Mouse (Mus musculus): Measurements from ENCODE around the gene Crxos.

The Crxos gene

DNA sequence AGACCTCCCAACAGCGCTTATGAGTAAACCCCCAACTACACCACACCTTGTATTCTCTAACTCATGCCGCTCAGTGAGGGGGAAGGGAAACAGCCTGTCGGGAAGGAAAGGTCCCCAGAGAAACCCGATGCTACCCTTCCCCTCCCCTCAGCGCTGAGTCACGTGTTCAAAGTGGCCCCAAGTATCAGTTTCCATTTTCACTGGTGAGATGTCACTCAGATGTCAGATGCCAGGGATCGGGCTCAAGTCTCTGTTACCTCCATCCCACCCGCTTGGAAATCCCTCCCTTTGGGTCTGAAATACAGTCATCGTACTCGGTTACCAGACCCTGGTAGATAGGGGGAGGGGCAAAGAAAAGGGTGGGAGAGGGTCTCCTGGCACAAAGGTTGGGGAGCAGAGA is 39.4 kb downstream of the Crxos start:
- CTCF ChIA-PET: no interaction called here

DNA sequence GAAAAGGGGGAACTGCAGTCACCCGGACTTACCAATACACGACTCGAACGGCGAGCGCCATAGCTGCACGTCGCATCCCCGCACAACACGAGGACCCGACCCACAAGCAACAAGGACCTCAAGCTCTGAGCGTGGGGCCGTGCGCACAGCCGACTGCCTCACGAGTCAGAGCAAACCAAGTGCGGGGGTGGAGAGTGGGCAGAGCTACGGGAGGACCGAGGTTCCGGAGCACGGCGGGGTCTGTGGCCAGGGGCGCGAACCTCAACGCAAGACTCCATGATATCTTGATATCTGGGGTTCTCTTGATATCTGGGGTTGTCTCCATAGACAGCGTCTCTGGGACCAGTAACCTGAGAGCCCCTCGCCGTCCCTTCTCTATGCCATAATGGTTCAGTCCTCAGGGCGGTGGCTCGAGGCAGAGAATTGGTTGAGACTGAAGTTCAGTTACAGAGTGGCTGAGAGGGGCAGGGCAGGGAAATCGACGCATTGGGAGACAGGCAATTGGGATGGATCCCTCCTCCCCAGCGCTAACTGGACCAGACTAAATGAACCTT is 39.9 kb downstream of the Crxos start, which contains the start of gene Selenow:
Selenow (minus strand) TSS at position 183 of the 554 bp plus-strand sequence.
- CTCF ChIA-PET: no interaction called here

DNA sequence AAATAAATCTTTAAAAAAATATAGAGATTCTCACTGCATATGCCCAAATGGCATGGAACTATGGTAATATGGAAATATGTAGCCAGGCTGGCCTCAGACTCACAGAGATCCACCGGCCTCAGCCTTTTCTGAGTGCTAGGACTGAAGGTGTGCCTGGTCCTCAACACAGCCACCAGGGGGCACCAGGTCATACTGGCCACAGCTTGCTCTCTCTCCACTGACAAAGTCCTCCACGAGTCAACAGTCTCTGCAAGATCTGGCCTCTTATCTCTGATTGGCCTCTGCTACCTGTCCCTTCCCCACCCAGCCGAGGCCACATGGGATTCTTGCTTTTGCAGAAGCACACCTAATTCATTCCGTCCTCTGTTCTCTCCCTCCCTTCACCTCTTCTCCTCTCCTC is 47.5 kb downstream of the Crxos start:
- CTCF ChIA-PET: interaction anchor here (0.5 to 0.7 kb wide), 2 partner anchors 34 to 108 kb away, joined by 3 to 7 read pairs; no protein-coding TSS in a partner anchor

DNA sequence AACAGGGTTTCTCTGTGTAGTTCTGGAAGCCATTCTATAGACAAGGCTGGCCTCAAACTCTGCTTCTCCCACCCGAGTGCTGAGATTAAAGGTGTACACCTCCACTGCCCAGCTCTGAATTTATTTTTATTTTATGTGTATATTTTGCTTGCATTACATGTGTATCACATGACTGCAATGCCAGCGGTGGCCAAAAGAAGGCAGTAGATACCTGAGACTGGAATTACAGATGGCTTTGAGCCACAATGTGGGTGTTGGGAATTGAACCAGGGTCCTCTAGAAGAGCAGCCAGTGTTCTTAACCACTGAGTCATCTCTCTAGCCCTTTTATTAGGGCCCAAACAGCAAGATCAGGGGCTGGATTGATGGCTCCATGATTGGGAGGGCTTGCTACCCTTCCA is 48.1 kb downstream of the Crxos start:
- CTCF ChIA-PET: interaction anchor here (0.5 to 0.7 kb wide), 2 partner anchors 46 to 108 kb away, joined by 7 to 15 read pairs; no protein-coding TSS in a partner anchor

DNA sequence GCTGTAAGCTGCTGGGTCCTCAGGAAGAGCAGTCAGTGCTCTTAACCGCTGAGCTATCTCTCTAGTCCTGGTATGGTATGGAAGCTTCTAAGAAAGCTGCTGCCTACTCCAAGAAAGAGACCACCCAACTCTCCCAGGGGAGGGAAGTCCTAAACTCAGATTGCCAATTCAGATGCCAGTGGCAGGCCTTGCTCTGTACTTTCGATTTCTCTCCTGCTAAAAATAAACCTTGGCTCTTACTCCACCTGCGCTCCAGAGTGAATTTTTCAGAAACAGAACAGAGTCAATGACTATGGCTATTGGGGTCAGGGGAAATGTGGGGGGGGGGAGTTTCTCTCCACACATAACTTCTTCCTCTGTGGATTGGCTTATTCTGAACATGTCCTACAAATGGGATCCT is 49.2 kb downstream of the Crxos start:
- CTCF ChIA-PET: no interaction called here

DNA sequence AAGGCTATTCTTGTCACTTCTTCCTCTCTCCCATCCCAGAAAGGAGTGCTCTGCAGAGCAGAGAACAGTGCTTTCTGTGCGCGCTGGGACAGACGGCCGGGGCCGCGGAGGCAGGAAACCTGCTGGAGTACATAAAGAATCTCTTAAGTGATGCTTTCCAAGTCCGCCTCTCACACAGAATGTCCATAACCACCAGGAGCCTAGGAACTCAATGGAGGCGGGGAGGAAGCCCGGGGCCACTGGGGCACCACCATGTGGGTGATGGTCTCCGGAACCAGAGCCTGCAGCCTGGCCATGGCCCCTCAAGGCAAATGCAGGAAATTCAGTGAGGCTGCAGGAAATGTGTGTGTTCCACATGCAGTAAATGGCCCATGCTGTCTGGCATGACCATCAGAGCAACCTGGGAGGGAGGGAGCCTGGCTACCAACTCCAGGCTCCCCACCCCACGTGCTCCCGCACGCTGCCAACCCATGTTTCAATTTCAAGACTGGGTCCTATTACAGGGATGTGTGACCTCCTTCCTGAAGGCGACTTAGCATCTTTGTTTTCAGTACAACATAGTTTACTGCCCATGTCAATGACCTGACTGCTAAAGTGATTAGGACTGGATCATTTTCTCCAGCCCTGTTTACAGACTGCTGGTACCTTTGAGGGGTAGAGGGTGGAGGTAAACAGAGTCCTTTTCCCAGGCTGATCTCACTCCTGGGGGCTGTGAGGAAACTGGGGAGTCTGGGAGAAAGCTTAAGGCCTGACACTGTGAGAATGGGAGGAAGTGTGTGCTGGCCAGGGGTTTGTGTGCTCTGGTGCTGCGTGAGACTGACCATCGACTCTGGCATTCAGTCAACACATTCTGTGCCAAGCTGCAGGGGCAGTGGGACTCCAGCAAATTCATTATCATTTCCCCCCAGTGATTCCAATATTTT is 51.3 kb downstream of the Crxos start:
- CTCF ChIA-PET: no interaction called here

DNA sequence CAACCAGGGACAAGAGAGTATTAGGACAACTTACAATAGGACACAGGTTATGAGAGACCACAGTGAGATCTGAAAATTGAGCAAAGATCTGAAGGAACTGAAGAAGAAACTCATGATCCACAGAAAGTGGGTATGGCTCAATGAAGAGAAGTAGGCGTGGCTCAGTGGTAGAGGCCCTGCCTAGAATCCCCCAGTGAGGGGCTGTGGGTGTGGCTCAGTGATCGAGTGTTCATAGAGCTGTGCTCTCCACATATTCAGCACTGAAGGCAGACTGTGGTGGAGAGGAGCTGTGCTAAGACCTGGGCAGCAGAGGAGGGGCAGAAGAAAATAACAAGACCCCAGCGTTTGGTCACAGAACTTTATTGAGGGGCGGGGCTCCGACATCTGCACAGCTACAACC is 55.1 kb downstream of the Crxos start:
- CTCF ChIA-PET: interaction anchor here (0.8 kb wide), 1 partner anchor 24 kb away, joined by 4 read pairs; no protein-coding TSS in a partner anchor

DNA sequence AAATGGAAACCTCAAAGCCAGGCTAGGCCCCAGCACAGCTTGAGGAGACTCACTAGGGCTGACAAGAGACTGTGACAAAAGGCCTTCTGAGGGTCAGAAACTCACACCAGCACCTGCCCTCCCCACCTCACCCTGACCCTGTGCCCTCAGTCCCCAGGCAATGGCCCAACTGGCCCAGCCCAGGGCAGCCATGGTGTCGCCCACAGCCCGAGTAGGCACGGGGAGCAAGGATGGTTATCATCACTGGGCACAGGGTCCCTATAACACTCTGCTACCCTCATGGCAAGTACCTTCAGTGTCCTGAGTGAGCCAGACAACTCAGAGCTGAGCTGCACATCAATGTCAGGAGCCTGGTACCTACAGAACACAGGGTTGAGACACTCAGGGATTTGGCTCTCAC is 56.2 kb downstream of the Crxos start:
- CTCF ChIA-PET: interaction anchor here (0.6 kb wide), 1 partner anchor 334 kb away, joined by 4 read pairs; no protein-coding TSS in a partner anchor

DNA sequence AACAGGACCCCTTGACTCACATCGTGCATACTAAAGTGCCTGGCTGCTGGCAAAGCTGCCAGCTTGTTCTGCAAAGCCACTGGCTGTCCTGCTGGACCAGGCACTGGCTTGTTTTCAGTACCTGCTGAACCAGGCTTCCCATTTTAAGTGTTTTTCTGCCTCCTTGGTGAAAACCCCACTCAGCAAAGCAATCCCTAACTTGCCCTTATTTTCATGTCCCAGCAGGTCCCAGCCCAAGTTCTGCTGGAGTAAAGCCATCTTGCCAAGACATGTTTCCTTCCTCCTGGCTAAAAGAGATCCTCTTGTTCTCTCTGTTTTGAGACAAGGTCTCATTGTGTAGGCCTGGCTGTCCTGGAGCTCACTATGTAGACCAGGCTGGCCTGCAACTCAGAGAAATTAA is 61.9 kb downstream of the Crxos start:
- CTCF ChIA-PET: no interaction called here

DNA sequence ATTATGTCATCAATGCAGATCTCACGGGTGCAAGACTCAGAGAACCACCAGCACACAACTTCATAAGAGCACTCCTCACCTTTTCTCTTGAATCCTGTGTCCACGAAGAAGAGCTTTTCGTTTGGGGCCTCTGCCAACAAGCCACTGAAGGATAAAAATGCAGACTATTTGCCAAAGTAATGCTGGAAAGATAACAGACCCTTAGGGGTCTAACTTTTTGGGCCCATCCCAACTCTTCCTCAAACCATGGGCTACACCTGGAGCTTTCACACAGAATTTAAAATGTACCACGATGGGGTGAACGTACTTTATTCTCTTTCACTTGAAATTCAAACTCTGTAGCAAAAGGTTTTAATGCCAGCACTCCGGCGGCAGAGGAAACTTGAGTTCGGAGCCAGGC is 62.8 kb downstream of the Crxos start:
- CTCF ChIA-PET: no interaction called here

DNA sequence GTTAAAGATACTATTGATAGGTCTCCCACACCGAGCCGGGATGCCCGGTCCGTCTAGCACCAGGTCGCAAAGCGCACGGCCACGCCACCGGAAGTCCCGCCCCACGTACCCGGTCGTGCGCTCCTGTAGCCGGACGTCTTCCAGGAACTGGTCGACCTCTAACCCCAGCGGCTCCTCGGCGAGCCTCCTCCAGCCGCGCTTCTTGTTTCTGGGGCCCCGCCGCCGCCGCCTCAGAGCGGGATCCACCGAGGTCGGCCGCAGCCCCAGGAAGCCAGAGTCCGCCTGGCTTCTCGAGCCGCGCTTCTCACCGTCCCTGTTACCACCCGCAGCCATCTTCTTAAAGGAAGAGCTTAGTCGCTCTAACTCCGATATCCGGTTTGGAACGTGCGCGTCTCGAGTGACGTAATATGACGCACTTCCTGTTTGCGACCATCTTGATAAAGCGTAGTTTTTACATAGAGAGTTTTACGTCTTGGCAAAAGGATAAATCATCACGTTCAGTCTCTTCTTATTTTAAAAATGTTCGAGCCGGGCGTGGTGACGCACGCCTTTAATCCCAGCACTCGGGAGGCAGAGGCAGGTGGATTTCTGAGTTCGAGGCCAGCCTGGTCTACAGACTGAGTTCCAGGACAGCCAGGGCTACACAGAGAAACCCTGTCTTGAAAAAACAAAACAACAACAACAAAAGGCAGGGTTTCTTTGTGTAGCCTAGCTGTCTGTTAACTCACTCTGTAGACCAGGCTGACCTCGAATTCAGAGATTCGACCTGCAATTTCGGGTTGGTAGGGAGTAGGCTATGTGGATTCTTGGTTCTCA is 63.5 kb downstream of the Crxos start, which contains the start of gene Nop53:
Nop53 (minus strand) TSS at position 354 of the 816 bp plus-strand sequence.
- CTCF ChIA-PET: interaction anchor here (0.7 kb wide), 1 partner anchor 735 kb away, joined by 3 read pairs; no protein-coding TSS in a partner anchor

DNA sequence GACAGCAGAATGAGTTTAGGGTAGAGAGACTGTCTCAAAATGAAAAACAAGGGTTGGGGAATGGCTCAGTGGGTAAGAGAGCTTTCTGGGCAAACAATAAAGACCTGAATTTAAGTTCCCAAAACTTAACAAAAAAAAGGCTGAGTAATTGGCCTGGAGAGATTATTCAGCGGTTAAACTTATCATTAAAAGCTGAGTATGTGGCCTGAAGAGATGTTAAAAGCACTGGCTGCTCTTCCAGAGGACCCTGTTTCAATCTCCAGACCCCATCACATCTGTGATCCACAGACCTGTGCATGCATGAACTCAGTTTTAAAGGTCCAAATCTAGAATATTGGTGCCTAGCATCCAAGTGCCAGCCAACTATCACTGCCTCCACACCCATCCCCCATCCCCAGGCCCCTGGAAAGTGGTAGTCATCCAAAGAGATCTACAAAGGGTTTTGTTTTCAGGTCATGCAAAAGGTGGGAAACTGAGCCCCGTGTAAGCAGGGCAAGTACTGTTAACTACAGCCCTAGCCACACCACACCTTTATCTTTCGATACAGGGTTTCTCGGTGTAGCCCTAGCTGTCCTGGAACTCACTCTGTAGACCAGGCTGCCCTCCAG is 65.3 kb downstream of the Crxos start:
- CTCF ChIA-PET: interaction anchor here (0.7 to 1.1 kb wide), 4 partner anchors 12 to 515 kb away, joined by 3 read pairs; no protein-coding TSS in a partner anchor

DNA sequence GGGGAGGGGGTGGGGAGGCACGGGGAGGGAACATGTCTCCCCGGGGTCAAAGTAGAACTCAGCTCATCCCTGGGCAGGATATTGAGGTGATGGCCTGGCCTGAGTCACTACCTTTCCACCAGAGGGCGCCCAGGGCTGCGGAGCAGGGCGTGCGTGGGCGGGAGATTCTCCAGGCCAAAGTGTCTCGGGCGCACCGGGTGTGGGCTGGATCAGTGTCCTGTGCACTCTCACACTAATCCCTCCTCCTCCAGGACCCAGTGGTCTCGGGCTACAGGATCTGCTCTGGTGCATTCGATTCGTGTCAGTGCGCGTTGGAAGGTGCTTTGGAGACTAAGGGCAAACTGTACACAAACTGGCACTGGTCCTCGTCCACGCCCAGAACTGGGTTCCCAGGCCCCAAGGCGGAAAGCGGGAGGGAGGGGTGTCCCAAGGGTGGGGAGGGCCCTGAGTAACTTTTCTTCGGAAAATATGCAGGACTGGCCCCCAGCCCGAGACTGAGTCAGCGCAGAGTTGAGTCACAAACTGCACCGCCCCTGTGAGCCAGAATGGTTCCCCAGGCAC is 66.0 kb downstream of the Crxos start:
- CTCF ChIA-PET: interaction anchor here (0.6 to 1.1 kb wide), 5 partner anchors 12 to 1109 kb away, joined by 3 to 12 read pairs (median 3); no protein-coding TSS in a partner anchor

DNA sequence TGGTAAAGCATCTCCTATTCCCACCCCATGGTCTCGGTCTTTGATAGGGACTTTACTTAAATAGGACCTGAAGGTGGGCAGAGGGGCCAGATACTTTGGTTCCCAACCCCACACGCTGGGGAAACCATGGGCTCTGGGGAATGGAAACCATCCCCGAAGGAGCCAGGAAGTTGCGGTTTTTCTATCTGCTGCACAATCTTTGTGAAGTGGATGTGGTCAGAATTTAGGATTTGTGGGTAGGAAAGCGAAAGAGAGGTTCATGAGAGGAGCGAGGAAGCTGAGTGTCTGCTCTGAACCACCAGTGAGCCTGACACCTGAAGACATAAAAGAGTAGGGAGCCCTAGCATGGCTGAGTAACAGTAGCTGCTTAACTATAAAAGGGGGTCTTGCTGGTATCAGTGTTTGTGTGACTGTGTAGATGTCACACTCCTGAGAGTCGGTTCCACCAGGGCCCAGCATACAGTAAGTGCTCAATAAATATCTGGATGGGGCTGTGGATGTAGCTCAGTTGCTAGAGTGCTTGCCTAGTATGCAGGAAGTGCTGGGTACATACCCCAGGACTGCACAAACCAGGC is 66.9 kb downstream of the Crxos start:
- CTCF ChIA-PET: interaction anchor here (0.6 to 0.7 kb wide), 2 partner anchors 24 to 257 kb away, joined by 5 to 12 read pairs; no protein-coding TSS in a partner anchor

DNA sequence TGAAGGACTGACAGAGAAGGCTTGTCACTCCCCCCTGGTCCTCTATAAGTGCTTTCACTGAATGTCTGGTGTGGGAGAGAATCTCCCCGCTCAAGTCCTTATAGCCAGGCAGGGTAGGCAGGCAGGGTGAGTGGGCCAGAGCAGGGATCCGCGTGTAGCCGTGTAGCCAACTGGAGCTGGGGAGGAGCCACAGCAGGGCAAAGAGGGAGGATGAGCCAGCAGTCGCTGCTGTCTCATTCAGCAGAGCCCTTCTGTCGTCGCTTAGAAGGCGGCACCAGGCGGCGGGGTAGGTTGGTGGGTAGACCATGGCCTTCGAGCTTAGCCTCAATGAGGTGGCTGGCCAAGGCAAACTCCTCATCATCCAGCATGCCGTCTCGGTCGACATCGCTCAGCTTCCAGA is 67.6 kb downstream of the Crxos start:
- CTCF ChIA-PET: no interaction called here

DNA sequence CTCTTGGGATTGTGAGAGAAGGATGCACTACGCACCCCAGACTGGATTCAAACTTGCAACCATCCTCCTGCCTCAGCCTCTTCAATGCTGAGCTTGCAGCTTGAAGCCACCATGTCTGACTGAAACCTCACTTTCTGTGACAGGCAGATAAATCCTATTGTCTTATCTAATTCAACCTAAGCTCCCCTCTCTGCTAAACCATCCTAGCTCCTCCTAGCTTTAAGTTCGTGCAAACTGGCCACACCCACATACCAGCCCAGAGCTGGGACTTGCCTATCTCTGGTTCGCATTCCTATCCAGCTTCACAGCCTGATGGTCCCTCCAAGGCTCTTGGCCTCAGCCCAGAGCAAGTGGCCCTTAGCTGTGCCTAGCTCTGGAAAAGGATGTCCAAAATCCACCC is 70.0 kb downstream of the Crxos start:
- CTCF ChIA-PET: interaction anchor here (0.9 kb wide), 1 partner anchor 15 kb away, joined by 6 read pairs; the partner anchor contains the start of gene Ehd2
